Mouse (Mus musculus) mouse trophoblast stem cell (cell line): ENCODE data around the gene Rsc1a1.

Experiments used
- in situ Hi-C, 2 experiments: fragments of 300-500 bp; cut with MseI, MboI; formaldehyde crosslinking; loops; 2 replicates in 1 of 2; 3 replicates in 1 of 2; pipeline ENCODE4 v1.15.1; 2025

The Rsc1a1 gene

GRCm38 (mm10) chr4:141685499-141685898, at the start of gene Rsc1a1:
Gene Rsc1a1 (minus strand): TSS chr4:141685599.
- in situ Hi-C loops, result no loop called here

DNA sequence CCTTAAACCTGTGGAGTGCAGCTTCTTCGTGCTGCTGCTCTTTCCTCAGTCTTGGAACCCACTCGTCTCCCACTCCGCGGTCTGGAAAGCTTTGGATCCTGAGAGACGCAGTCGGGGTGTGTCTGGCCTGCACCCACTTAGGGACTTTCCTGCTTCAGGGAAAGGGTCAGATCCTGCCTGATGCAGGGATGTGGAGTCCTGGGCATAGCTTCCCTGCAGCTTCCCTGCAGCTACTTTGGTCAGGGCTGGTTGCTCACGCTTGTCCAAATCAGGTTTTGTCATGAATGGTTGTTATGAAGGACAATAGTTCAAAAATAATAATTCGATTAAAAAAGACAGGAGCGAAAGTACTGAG, 49.8 kb upstream of the Rsc1a1 start:
- in situ Hi-C loops, result no loop called here

- in situ Hi-C loops, result no loop called here
Measured at GRCm38 (mm10) chr4:141734446-141735205, 49.2 kb upstream of the Rsc1a1 start.

GRCm38 (mm10) chr4:141731766-141732165, 46.4 kb upstream of the Rsc1a1 start:
- in situ Hi-C loops, result no loop called here

GRCm38 (mm10) chr4:141730401-141730800, 45.0 kb upstream of the Rsc1a1 start:
- in situ Hi-C loops, result no loop called here

DNA sequence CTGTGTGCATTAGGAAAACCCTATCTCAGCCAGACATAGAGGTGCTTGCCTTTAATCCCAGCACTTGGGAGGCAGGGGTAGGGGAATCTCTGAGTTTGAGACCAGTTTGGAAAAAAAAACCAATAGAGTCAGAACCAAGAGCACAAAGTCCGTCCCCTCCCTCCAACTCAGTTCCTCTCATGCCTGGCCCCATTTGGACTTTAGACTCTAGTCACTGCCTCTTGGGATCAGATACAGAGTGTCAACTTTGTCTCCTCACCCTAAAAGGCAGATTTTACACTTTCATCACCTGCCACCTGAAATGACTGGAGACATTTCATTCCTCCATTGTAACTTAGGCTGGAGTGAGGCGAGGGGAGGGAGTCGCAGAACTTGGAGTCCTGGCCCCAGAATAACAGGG, 43.9 kb upstream of the Rsc1a1 start:
- in situ Hi-C loops, result no loop called here

- in situ Hi-C loops, result no loop called here
Measured at GRCm38 (mm10) chr4:141725738-141726137, 40.3 kb upstream of the Rsc1a1 start.

GRCm38 (mm10) chr4:141725277-141725676, 39.9 kb upstream of the Rsc1a1 start:
- in situ Hi-C loops, result no loop called here

DNA sequence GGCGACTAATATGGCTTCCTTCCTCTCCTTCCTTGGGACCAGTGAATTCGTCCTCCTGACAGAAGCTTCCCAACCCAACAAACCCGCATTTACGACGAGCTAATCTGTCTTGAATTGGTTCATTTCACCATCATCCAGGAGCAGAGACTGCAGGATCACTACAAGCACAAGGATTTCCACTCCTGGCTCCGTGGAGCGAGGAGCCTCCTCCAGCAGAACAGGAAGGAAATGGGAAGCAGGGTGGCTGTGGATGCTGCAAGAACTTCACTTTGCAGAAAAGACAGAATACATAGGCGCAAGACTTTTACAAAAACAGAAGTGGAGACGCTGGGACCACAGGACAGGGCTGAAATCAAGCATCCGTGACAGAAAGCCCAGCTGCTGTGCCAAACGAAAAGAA, 39.2 kb upstream of the Rsc1a1 start:
- in situ Hi-C loops, result no loop called here

DNA sequence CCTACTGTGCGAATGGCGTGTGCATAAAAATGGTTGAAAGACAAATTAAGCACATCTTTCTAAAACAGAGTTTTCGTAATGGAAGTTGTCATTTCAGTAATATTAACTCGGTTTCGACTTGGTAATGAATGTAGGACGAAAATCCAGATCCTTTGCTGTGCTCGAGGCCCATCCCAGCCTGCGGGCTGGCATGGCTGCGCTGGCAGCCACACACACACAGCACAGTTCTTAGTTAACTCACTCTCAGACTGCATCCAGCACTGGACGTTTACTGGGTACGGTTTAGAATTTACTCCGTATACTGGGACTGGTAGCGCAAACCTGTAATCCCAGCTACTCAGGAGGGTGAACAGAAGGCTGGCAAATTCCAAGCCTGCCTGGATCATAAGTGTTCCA, 38.3 kb upstream of the Rsc1a1 start:
- in situ Hi-C loops, result no loop called here

DNA sequence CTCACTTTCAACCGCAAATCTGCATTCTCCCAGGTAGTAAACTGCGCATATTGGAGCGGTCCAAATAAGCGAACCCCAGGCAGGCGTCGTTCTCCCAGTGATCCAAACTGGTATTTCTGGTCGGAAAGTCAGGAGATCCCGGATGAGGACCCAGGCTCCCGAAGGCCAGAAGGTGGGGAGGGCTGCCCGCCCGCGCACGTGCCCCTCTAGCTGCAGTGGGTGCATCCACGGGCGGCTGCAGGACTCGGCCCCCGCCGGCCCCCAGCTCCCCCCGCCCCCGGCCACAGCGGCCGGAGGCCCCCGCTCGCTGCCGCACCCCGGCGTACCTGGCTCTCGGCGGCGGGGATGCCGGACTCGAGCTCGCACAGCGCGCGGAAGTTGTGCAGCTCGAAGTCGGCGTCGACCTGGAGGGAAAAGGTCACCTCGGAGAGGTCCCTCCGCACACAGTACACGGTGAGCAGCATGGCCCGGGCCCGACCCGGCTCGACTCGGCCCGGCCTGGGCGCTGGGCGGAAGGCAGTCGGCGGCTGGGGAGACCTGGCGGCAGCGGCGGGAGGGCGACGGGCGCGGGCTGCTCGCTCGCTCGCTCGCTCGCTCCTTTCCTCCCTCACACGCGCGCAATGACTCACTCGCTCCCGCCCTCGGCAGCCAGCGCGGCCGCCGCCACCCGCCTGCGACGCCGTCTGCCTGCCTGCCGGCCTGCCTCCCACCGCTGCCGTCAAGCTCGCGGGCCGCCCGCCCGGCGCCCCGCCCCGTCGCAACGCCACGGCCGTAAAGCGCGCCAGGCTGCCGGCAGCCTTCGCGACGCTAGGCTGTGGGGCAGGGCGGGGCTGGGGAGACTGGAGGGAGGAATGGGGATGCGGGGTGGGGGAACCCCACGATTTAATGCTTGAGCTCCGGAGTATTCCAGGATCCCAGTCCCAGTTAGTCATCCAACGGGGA, 37.6 kb upstream of the Rsc1a1 start, which contains the start of gene Ddi2:
Ddi2 (minus strand) TSS at position 689 of the 942 bp plus-strand sequence.
- in situ Hi-C loops, result no loop called here

- in situ Hi-C loops, result no loop called here
Measured at GRCm38 (mm10) chr4:141721961-141722360, 36.6 kb upstream of the Rsc1a1 start.

- in situ Hi-C loops, result no loop called here
Measured at GRCm38 (mm10) chr4:141720761-141721523, 35.5 kb upstream of the Rsc1a1 start.

- in situ Hi-C loops, result no loop called here
Measured at GRCm38 (mm10) chr4:141719304-141719703, 33.9 kb upstream of the Rsc1a1 start.

DNA sequence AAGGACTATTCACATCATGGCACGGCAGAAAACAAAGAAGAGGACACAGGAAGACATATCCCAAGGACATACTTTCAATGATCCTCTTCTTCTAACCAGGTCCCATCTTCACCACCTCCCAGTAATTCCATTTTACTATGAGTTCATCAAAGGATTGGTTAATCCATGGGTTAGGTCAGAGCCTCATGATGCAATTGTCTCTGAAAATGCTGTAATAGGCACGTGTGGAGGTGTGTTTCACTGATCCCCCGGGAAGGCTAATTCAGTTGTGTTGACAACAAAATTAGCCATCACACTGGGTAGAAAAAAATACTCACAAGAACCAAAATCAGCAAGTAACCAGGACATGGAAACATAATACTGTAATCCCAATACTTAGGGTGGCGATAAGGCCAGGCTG, 32.2 kb upstream of the Rsc1a1 start:
- in situ Hi-C loops, result no loop called here

DNA sequence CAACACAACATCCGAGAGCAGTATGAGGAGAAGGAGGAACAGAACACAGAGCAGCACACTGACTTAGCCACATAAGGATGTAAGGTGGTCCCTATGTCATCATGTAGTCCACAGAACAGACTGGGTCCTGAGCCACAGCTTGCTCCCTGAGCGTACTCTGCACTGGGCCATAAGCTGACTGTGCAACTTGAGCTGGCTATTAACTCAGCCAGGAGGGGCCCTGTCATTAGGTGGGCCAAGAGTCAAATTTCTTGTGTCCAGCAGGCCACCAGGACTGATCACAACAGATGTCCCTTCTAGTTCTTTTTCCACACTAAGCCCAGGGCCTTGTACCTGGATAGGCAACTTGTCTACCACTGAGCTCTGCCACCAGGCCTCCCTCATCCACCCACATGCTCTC, 29.6 kb upstream of the Rsc1a1 start:
- in situ Hi-C loops, result no loop called here

DNA sequence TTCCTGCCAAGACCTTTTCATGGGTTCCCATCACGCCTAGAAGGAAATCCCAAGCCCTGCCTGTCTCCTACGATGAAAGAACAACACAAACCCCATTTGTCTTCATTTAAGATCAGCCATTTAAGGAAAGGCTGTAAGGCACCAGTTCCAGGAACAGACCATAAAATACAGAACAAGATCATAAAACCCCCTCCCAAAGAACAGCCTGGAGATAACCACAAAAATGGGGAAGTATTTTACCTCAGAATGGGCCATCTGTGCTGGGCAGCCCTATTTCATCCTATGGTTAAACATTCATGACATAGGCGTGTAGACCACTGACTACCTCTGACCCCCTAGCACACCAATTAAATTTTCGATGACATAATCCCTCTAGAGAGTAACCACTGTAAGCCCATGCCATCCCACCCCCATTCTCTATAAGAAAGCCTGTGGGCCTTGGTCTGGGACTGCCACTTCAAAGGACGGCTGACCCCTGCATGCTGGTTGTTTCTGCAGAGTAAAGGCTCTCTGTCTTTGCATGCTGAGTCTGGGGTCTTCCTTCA, 28.3 kb upstream of the Rsc1a1 start:
- in situ Hi-C loops, result no loop called here

DNA sequence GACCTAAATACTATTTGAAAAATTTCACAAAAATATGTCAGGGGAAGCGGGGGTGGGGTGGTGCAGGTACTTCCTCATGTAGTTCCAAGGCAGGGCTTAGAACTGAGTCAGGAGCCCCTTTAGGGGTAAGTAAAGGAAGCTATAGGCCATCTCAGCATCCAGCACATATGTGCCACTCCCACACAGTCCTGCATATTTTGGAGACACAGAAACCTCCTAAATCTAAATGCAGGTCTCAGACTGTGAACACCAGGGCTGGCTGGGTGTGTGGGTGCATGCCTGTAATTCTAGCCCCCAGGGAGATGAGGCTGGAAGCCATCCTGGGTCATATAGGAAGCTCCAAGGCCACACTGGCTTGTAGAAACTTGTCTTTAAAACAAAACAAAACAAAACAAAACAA, 25.9 kb upstream of the Rsc1a1 start:
- in situ Hi-C loops, result no loop called here

- in situ Hi-C loops, result no loop called here
Measured at GRCm38 (mm10) chr4:141708971-141709370, 23.6 kb upstream of the Rsc1a1 start.

- in situ Hi-C loops, result no loop called here
Measured at GRCm38 (mm10) chr4:141708005-141708404, 22.6 kb upstream of the Rsc1a1 start.

DNA sequence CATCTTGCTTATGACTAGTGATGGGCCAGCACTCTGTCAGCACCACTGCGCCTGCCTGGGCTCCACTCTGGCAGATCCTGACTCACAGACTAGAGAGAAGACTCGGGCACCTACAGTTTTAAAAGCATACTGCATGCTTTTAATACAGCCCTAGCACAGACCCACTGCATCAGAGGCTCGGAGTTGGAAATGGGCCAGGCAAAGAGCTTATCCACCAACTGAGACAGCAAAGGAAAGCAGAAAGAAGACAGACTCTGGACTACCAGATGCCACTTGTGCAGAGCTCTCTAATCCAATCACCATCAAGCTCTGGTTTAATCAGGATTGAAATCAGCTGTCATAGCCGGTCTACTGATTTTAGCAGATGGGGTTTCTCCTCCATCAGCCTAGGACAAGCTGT, 19.9 kb upstream of the Rsc1a1 start:
- in situ Hi-C loops, result no loop called here

DNA sequence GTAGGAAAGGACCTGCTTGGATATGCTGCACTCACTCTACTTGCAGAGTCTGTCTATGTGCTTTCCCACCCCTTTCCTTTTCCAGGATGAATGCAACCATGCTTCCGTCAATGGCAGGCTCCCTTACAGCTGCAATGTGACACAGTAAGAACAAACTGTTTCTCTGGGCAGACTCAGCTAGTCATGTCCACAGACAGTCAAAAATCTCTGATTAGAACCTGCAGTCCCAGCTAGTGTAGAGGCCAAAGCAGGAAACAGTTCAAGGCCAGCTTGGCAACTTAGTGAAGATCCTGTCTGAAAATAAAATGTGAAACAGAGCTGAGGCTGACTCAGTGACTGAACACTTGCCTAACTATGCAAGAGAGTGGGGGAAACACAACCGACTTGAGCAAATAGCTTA, 19.2 kb upstream of the Rsc1a1 start:
- in situ Hi-C loops, result no loop called here
